Mouse (Mus musculus) regulatory T cell (primary cell): ENCODE data around the gene Syt9.
"Not testable (repeated sequence)": the region's sequence is repeated elsewhere in the genome, so short reads cannot be mapped to it uniquely, and the experiment has no call there.

Source experiments
- in situ Hi-C: fragments of 300-600 bp; cut with MboI, MseI; formaldehyde crosslinking; loops from one replicate; pipeline ENCODE4 v1.15.1; 2025; ENCODE audit warnings: high pct_unique_total_duplicates

The Syt9 gene

DNA sequence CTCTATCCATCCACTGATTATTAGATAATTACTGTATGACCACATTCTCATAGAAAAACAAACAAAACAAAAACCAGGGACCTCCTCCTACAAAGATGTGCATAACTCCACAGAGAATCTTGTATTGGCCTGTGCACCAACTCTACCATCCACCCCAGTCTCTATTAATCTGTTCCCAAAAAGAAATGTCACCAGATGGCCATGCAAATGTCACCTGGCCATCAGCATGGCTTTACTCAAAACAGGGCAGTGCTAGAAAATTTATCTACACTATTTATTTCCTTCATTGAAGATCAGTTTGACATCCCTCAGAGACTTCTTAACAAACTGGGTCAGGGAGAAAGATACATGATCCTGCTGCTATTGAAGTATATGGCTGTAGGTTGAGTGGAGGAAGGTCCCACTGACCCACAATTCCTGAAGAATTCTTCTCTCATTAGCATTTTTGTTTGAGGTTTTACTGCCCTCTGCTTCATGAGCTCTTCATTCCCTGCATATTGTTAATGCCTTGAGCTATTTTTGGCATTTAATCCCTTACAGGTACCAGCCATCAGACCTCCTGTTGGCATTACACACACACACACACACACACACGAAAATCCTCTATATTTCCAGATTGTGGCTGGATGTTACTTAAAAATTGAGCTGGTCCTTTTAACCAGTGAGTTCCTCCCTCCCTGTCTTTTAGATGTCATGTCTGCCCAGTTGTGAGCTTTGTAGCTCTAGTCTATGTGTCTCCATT is 91.3 kb downstream of the Syt9 start:
- in situ Hi-C loops = no loop called here

DNA sequence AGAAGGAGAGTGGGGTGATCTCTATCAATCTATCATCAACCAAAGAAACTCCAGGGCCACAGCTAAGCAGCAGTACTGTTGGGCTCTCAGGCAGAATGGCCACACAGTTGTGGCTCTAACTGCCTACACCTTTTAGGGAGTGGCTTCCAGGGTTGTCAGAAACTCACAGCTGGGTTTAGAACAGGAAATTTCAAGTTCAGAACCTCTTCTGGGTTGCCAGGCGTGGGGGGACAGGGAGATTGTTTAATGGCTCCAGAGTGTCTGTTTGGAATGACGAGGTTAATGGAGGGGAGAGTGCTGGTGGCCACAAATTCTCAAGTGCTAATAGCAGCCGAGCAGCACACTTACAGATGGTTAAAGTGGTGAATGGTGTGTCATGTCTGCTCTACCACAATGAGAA is 92.4 kb downstream of the Syt9 start:
- in situ Hi-C loops = no loop called here

DNA sequence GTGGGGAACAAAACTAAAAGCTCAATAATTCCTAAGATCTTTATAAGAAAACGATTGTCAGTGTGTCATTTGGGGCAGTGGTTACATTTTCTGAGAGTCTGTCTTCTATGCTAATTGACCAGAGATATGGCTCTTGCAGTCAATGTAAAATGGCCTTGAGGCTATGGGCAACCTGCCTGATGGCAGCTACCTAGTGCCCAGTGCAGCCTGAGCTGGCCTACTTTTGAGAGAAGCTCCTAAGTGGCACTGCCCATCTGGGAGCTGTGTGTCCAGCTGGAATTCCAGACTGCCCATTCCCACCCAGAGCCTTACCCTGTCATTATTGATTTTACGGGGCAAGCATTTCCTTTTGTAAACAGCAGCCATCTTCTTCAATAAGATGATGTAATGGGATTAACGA is 94.6 kb downstream of the Syt9 start:
- in situ Hi-C loops = no loop called here

DNA sequence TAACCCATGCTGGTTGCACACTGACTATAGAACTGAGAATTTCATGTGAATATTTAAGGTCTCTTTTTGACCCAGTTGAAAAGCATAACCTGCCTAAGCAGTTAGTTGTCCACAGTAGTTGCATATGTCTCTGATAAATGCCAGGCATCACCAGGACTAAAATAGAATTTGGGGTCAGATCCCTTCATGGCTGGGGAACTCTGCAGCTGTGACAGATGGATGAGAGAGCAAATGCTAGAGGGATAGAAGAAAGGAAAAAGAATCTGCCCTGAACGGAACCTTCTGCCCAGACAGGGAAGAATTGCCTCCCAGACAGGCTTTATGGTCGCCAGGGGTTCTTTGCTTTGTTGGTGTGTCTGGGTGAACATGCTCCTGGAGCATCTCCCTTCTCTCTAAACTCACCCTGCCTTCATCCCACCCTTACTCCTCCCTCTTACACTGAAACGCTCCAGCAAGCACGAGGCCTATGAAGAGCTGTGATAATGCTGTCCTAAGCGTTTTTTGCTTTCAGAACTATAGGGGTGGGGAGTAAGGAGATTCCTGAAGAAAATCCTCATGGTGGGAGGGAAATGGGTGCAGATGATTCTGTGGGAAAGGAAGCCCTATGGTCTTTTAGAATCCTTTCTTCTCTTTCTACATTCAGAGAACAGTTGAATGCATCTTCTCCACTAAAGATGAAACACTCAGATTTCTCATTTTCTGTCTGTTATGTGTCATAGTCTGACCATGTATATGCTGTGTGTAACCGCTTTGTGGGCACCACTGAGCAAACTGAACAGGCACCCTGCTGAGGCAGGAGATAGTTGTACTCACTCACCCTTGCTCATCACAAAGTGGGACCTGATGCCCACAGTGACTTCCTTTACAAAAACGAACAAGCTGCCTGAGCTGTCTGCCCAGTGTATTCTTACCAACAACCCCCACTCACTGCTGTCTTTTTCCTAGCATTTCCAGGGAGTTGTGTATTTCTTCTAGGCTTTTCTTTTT is 108.7 kb downstream of the Syt9 start:
- in situ Hi-C loops = no loop called here

DNA sequence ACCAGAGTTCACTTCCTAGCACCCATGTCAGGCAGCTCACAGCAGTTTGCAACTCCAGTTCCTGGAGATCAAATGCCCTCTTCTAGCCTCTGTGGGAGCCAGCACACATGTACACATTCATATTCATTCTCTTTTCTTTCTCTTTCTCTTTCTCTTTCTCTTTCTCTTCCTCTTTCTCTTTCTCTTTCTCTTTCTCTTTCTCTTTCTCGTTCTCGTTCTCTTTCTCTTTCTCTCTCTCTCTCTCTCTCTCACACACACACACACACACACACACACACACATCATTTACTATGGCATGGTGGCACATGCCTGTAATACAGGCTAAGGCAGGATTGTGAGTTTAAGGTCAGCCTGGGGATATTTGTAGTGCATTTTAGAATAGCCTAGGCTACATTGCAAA is 115.2 kb downstream of the Syt9 start:
- in situ Hi-C loops = not testable (repeated sequence)

DNA sequence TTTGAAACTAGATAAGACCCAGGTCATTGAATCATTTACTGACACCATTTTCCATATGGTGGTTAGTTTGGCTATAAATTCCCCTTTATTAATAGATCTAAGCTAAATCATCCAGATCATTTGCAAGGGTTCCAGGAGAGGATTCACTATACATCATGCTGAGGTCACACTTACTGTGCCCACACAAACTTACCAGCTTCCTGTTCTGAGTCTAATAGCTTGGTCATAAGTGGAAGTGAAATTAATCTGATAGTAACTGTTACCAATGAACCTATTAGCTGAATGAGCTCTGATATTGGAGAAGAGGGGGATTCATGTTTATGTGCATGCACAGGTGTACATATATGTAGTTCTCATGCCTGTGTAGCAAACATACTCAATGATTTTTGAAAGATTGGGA is 124.9 kb downstream of the Syt9 start:
- in situ Hi-C loops = no loop called here

DNA sequence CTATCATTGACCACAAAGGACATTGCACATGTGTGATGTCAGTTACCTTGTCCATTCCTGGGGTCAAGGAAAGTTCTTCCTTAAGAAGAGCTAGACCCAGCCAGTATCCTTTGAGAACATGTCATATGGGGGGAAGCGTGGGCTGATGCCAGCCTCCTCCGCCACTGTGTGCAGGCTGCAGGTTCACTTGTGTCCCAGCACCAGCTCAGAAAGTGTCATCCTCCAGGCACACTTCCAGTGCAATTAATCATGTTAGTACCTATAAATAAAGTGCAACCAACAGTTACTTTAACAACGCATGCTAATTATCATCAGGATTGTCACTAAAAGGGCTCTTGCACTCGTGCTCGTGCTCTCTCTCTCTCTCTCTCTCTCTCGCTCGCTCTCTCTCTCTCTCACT is 126.4 kb downstream of the Syt9 start:
- in situ Hi-C loops = no loop called here

DNA sequence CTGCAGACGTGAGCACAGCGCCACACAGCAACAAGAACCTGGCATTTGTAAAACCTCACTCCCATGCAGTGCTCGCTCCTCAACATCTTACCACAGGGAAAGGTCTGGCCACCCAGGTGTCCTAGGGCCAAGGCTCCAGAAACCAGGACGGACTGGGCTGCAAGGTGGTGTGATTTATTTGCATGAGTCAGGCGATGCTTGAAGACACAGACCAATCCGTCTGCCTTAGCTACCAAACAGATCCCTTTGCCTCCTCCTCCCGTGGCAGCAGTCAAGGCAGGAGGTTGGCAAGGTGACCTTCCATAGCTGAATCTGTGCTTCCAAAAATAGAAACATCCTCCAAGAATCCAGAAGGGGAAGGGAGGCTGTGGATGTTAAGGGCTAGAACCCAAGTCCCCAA is 130.1 kb downstream of the Syt9 start:
- in situ Hi-C loops = no loop called here

DNA sequence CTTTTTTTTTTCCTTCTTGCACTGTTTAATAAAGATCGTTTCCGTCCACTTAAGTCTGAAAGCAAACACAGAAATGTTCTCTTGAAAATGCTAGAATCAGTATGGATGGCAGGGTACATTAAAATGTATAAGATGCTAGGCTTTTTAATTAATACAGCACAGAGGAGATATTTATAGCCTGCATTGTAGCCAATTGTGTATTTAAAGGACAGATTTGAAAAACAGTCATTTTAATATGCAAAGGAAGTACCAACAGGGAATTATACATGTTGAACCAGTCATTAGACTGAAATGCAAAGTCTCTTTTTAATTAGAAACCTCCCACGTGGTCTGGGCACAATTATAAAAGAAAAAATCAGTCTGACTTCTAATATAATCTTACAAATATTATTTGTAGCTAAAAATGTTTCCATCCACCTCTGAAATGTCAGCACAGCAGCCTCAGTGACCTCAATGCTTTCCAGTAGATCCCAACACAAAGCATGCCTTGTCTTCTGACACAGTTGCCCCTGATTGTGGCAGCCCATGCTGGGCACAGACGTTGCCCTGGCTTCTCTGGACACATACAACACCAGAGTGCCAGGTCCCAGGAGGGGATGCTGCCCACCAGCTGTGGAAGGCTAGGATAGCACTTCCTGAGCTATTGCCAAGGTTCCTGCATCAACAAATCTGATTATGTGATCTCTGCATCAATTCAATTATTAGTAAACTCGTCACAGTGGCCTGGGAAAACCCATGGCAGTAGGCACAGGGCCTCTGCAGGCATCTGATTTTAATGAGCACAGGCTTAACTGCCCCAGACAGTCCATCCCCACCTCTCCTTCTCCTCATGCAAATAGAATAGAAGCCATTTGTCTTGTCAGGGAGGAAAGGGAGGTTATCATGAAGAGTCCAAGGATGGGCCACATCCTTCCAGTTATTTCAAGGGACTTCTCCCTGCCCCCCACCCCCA is 134.5 kb downstream of the Syt9 start:
- in situ Hi-C loops = no loop called here

DNA sequence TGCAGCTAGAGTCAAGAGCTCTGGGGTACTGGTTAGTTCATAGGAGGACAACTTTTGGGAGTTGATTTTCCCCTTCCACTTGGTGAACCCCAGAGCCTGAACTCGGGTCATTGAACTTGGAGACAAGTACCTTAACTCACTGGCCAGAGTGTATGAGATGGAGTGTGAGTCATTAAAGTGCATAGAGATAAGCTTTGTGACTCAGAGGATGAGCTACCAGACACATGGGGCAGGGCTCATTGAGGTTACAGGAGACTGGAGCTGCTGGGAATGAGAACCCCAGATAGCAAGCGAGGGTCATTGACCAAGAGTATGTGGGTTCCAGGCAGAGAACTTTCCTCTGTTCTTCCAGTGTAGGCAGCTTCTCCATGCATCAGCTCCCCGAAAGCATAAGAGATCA is 137.4 kb downstream of the Syt9 start:
- in situ Hi-C loops = no loop called here

DNA sequence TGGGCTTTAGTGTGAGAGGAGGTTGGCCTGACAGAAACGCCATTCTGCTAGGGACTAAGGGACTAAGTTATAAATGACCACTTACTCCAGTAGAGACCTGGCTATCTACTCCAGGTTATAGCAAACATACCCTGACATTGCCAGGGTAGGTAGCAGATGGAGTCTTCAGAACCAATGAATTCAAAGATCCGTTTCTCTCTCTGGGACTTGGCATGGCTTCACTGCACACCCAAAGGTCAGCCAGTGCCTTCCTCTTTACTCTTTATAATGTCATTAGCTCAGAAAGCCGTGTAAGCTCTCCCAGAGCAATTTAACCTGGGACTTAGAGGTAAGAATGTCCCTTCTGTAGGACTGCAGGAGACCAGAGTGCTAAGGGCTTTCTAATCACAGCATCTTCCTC is 139.2 kb downstream of the Syt9 start:
- in situ Hi-C loops = no loop called here

DNA sequence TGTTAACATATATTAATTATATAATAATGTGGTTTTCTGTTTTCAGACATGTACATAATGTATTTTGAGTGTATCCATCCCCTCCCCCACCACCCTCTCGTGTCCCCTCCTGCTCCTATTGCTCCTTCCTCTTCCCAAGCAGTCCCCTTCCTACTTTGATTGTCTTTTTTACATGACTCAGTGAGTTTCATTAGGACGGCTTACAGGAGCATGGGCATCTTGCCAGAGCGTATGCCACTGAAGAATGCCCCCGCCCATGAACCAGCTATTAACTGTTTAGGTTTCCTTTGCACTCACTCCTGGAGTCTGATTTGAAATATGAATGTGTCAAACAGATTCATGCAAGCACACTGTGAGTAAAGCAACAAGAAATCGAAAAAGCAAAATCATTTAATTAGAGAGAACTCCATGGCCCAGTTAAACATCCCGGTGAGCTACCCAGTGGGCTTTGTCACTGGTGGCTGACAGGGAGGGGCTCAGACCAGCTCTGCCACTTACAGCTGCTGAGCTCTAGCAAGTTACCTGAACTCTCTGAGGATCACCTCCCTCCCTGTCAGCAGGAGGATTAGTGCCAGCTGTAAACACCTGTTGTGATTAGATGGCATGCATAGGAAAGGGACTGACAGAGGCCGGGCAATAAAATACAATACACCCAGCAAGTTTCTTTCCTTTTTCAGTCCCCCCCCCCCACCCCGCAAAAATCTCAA is 146.3 kb downstream of the Syt9 start:
- in situ Hi-C loops = no loop called here

DNA sequence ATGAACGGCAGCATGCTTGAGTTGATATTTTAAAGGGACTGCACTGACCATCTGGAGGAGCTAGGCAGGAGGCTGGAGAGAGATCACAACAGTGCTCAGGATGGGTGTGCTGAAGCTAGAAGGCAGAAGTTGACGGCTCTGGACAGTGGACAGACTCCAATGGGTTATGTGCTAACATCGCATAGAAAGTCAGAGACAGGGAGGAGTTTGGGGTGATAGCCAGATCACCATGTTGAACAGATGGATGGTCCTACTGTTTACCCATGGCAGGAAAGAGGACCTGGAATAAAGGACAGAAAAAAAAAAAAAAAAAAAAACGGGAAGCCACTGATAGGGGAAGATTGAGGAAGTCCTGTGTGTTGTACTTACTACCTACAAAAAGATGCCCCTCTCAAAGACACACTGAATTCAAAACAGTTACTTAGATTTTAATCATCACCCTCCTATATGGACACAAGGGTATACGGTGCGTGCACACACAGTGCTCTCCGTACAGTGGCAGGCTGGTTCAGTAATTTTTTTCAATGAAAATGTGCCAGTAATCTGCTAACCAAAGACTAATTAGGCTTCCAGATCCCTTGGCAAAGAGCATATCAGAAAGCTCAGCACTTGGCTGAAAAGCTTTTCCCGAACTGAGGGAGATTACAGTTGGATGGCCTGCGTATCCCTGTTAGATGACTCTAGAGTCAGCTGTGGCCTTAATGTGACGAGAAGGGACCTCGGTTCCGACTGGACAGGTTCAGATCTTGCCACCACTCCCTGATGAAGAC is 148.9 kb downstream of the Syt9 start:
- in situ Hi-C loops = no loop called here

DNA sequence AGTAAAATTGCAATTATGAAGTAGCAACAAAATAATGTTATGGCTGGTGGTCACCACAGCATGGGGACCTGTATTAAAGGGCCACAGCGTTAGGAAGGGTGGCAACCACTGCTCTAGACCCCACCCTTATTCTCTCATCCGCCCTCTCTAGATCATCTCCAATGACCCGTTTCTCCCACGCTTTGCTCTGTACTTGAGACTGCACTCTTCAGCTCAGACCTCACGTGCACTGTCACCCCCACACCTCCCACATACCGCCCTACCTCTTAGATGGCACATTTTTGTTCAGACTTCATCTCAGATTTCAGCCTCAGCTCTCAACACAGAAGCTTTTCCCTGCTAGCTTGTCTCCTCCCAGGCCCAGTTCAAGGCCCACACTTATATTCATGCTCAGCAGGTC is 150.9 kb downstream of the Syt9 start:
- in situ Hi-C loops = no loop called here

DNA sequence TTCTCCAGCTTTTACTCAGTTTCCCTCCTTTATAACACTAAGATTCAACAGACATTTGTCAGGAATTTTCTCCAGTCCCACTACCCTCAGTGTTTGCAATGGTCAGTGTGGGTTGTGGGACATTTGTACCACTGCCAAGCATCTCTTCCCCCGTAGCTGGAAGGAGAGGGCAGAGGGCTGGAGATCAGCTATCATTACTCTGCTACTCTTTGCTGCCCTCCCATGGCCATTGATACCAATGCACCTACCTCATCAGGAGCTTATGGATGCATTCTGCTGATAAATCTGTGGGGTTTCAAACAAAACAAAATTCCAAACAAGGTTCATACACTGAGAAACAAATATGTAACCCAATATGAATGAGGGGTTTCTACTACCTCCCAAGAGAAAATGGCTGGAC is 155.8 kb downstream of the Syt9 start:
- in situ Hi-C loops = no loop called here

DNA sequence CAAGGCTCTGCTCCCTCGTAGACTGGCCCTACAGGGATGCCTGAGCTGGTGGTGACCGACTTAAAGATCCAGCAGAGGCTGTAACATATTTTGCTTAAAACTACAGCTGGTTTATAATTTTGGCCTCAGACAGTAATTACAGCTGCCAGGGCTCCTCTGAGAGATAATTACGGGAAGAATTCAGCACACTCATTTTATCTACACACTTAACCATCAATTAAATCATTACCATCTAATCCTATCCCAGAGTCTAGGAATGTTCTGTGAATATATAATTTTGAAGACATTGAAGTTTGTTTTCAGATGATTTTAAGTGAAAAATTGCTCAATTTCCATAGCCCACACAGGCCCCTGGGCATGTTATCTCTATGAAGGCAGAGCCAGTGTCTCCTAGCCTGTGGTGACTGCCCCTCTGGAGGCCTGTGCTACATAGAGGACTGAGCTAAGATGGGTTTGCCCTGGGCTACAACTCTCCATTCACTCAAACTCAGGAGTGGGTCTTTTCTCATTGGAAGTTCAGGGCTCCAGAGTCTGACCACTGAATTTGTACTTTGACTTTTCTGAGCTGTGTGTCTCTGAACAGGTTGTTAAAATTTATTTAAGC is 157.7 kb downstream of the Syt9 start:
- in situ Hi-C loops = no loop called here

DNA sequence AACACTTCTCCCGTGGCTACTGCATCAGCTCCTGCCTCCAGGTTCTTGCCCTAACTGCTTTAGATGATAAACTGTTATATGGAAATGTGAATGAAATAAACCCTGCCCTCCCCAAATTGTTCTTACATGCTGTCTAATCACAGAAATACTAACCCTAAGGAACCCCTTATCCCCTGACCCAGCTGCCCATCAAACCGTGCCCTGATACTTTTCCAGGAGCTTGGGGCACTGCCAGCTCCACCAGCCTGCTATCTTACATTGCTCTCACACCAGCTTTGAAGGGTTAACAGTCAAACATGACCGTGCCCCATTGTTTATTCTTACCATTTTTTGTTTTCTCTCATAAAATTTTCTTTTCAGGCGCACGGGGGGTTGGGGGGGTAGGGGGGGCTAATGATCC is 158.8 kb downstream of the Syt9 start:
- in situ Hi-C loops = no loop called here

DNA sequence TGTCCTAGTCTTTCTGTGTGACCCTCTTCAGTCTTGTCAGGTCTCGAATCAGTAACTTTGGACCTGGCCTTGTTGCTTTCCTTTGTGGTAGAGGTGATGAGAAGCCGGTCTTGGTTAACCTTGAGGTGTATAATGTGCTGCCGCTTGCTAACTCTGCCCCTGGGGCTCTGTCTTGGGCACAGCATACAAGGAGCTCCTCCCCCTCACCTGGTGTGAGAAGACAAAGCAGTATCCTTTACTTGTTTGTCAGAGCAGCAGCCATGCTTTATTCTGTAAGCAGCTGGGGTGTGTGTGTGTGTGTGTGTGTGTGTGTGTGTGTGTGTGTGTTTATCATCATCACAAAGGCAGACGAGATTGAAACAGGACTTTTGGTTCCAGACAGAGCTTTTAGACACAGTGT is 164.8 kb downstream of the Syt9 start:
- in situ Hi-C loops = no loop called here

DNA sequence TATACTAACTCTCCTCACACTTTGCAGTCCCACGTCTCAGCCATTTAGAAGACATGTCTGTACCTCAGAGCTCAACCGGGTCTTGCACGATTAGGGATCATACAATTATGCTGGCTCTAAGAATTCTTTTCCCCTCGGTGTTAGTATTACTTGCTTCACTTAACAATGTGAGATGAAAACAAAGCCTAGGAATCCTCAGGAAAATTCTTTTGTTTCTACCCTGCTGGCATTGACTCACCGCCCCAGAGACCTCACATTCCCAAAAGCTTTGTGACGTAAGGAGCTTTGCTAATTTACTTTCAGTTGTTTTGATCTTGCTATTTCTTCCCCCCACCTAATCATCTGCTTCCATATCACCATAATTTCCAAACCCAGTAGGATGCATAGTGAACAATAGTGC is 166.0 kb downstream of the Syt9 start:
- in situ Hi-C loops = no loop called here

DNA sequence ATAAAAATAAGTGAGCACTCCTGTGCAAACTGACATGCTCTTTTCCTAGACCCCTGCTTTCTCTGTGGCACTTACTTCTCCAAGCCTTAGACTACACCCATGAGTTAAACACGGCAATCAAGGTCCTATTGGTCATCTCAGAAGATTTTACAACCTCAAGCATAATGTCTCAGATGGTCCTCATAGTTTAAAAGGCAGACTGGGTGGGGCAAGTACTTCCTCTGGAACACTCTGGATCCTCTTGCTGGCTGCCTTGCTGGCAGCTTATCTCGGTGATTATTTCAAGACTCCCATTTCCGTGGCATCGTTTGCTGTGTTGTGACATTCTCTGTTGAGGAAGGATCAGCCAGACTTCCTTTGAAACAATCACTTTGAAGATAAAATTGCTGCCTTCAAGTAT is 169.5 kb downstream of the Syt9 start:
- in situ Hi-C loops = no loop called here
